Mouse (Mus musculus): Measurements from ENCODE around the gene Mapk11. TPM values are rescaled to one million over a fixed set of nuclear protein-coding genes. Genes with fewer than 3 reads are reported as not detected.

Mapk11 gene
- total and polyA plus RNA-seq, 3 experiments, result 0.04 TPM; not detected in 1

DNA sequence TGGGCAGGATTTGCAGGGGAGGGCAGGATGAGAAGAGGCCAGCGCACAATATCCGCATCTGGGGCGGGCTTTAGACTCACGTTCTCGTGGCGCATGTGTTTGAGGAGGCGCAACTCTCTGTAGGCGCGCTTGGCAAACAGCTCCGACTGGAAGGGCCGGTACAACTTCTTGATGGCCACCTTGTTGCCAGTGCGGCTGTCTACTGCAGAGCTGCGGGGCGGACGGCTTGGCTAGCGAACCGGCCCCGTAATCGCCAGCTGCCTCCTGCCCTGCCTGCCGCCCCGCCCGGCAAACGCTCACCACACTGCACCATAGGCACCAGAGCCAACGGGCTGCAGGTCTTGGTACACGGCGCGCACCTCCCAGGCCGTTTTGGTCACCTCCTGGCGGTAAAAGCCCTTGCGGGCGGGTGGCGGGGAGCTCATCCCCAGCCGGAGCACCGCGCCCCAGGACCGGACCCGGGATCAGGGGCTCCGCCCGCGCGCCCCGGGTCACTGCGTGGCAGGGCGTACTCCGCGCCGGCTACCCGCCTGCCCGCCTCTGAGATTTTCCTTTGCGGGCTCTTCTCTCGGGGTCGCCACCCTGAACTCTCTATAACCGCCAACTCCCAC is 9.3 kb downstream of the Mapk11 start:
- Histone ChIP-seq H3K4me1 (ENCODE audit: control insufficient read depth in 1 of 2, insufficient read depth in 2 of 2, low read length in 2 of 2) (no peaks in the 10 kb centered on the region), H3K36me3 (ENCODE audit: control insufficient read depth in 1 of 2, insufficient read depth in 2 of 2, low read length in 2 of 2) (no peaks in the 10 kb centered on the region), H3K27me3 (ENCODE audit: control insufficient read depth in 1 of 2, insufficient read depth in 2 of 2, low read length in 2 of 2) (no peaks in the 10 kb centered on the region; a peak in 1 of 4 replicates), H3K9me3 (replicated peaks; ENCODE audit: insufficient read depth, low read length) (no peaks in the 10 kb centered on the region), H3K79me2 (ENCODE audit: control insufficient read depth, insufficient read depth, low read length, poor library complexity) (no peaks in the 10 kb centered on the region), H3K9ac (ENCODE audit: control insufficient read depth, low read depth, low read length, poor library complexity, severe bottlenecking) (no peak overlapping the region), H3K4me3 (ENCODE audit: control insufficient read depth in 1 of 2, insufficient read depth in 1 of 2, low read depth in 2 of 2, low read length in 2 of 2) (no peak overlapping the region), H3K27ac (ENCODE audit: control insufficient read depth, low read depth, low read length) (no peak overlapping the region)
- TF ChIP-seq RAD21 (IDR thresholded peaks at IDR 0.05; ENCODE audit: low read depth, low read length), result no peak
- TF ChIP-seq RCOR1 (IDR thresholded peaks at IDR 0.05; ENCODE audit: low read depth, low read length), result no peak
- TF ChIP-seq MXI1 (IDR thresholded peaks at IDR 0.05; ENCODE audit: low read depth, low read length), result no peak
- no peak for TF ChIP-seq TBP (IDR thresholded peaks at IDR 0.05; ENCODE audit: low read depth, low read length)
- TF ChIP-seq MYB (IDR thresholded peaks at IDR 0.05; ENCODE audit: low read depth, low read length), result no peak
- TF ChIP-seq NELFE (IDR thresholded peaks at IDR 0.05; ENCODE audit: low read depth, low read length), result no peak
- TF ChIP-seq POLR2AphosphoS5 (IDR thresholded peaks at IDR 0.05; ENCODE audit: borderline replicate concordance, low read depth, low read length), result no peak
- TF ChIP-seq HCFC1 (IDR thresholded peaks at IDR 0.05; ENCODE audit: low read depth, low read length), result no peak
- no peak for TF ChIP-seq CHD2 (IDR thresholded peaks at IDR 0.05; ENCODE audit: low read length)
- no peak for TF ChIP-seq TAL1 (IDR thresholded peaks at IDR 0.05; ENCODE audit: low read length)
- no peak for TF ChIP-seq ZC3H11A (IDR thresholded peaks at IDR 0.05; ENCODE audit: low read depth, low read length)
- no peak for TF ChIP-seq MEF2A (IDR thresholded peaks at IDR 0.05; ENCODE audit: extremely low read depth, insufficient replicate concordance, low read depth, low read length, poor library complexity, severe bottlenecking)
- no peak for DNase-seq (ENCODE audit: low read depth, low spot score)

DNA sequence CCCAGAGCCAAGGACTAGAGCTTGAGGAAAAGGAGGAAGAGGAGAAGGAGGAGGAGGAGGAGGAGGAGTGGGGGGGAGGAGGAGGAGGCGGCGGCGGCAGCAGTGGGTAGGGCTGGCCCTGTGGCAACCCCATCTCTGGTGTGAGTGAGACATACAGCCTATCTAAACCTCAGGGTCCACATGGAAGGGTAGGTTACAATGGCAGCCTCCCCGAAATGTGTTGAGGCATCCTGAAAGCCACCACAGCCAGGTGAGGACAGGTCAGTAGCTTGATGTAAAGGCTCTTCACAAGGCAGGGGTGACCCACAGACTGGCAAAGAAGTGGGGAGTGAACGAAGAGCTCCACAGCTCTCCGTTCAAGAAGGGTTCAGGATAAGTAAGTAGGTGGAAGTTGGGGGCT is 10.9 kb downstream of the Mapk11 start:
- no peaks in the 10 kb centered on the region; a peak in 1 of 4 replicates for H3K27me3 ChIP-seq (ENCODE audit: control insufficient read depth in 1 of 2, insufficient read depth in 2 of 2, low read length in 2 of 2)

More for the DNA sequence above, 10.9 kb downstream of the Mapk11 start:
- Histone ChIP-seq H3K4me1 (ENCODE audit: control insufficient read depth in 1 of 2, insufficient read depth in 2 of 2, low read length in 2 of 2) (no peaks in the 10 kb centered on the region), H3K9me3 (replicated peaks; ENCODE audit: insufficient read depth, low read length) (no peaks in the 10 kb centered on the region), H3K36me3 (ENCODE audit: control insufficient read depth in 1 of 2, insufficient read depth in 2 of 2, low read length in 2 of 2) (no peaks in the 10 kb centered on the region), H3K27ac (ENCODE audit: control insufficient read depth, low read depth, low read length) (no peak overlapping the region), H3K4me3 (ENCODE audit: control insufficient read depth in 1 of 2, insufficient read depth in 1 of 2, low read depth in 2 of 2, low read length in 2 of 2) (no peak overlapping the region), H3K9ac (ENCODE audit: control insufficient read depth, low read depth, low read length, poor library complexity, severe bottlenecking) (no peak overlapping the region), H3K79me2 (ENCODE audit: control insufficient read depth, insufficient read depth, low read length, poor library complexity) (no peaks in the 10 kb centered on the region)
- TF ChIP-seq ZNF384 (IDR thresholded peaks at IDR 0.05; ENCODE audit: low read depth, low read length) (no peak), SMC3 (IDR thresholded peaks at IDR 0.05; ENCODE audit: low read depth, low read length) (no peak), MYB (IDR thresholded peaks at IDR 0.05; ENCODE audit: low read depth, low read length) (no peak), RAD21 (IDR thresholded peaks at IDR 0.05; ENCODE audit: low read depth, low read length) (no peak), USF1 (IDR thresholded peaks at IDR 0.05; ENCODE audit: low read depth, low read length) (no peak), MAX (IDR thresholded peaks at IDR 0.05; ENCODE audit: low read length) (no peak), POLR2AphosphoS5 (IDR thresholded peaks at IDR 0.05; ENCODE audit: borderline replicate concordance, low read depth, low read length) (no peak), UBTF (IDR thresholded peaks at IDR 0.05; ENCODE audit: borderline replicate concordance, insufficient read depth, low read depth, low read length) (no peak), KAT2A (conservative IDR thresholded peaks at IDR 0.05; ENCODE audit: low read depth, low read length) (no peak), BHLHE40 (IDR thresholded peaks at IDR 0.05; ENCODE audit: borderline replicate concordance, low read depth, low read length) (no peak), CTCF (IDR thresholded peaks at IDR 0.05 in 2 of 3, conservative IDR thresholded peaks at IDR 0.05 in 1 of 3; ENCODE audit: control insufficient read depth in 1 of 3, insufficient read depth in 1 of 3, low read depth in 2 of 3, low read length in 3 of 3, poor library complexity in 1 of 3, severe bottlenecking in 1 of 3) (no peak), MXI1 (IDR thresholded peaks at IDR 0.05; ENCODE audit: low read depth, low read length) (no peak), TCF12 (IDR thresholded peaks at IDR 0.05; ENCODE audit: low read depth, low read length) (no peak), JUND (IDR thresholded peaks at IDR 0.05; ENCODE audit: low read depth, low read length) (no peak), MAFK (IDR thresholded peaks at IDR 0.05; ENCODE audit: borderline replicate concordance, low read depth, low read length) (no peak), E2F4 (IDR thresholded peaks at IDR 0.05; ENCODE audit: borderline replicate concordance, low read depth, low read length) (no peak), CHD2 (IDR thresholded peaks at IDR 0.05; ENCODE audit: low read length) (no peak)
- DNase-seq (ENCODE audit: low read depth, low spot score), result no peak

Data from MEL (cell line).